Mouse (Mus musculus): Measurements from ENCODE around the gene Zdhhc18. TPM values are rescaled to one million over a fixed set of nuclear protein-coding genes. Genes with fewer than 3 reads are reported as not detected.

Gene Zdhhc18
- total RNA-seq, 1 experiment, result 39.0 TPM

DNA sequence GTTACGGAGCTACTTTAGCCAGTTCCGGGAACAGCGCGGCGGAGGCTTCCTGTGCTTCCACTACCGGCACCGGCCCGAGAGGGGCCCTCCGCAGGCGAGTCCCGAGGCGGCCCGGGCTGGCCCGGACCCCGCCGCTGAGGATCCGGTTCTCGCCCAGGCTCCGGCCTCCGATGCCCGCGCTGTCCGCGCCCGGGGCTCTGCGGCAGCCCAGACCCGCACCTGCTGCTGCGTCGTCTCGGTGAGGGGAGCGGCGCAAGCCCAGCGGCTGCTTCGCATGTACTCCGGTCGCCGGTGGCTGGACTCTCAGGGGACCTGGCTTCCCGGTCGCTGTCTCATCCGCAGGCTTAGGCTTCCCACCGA lies 75.1 kb downstream of the Zdhhc18 start:
- in situ Hi-C loops (cut with MboI; ENCODE audit: low sequenced_read_pairs in 2 of 2, unreplicated experiment in 2 of 2), result loop anchor here in 1 of 2 experiments (25.0 kb wide), 1 partner anchor 262 kb away; no protein-coding TSS in a partner anchor
- H3K4me3 ChIP-seq (ENCODE audit: insufficient read depth in 1 of 2, low read depth in 1 of 2, low read length in 2 of 2, poor library complexity in 1 of 2, severe bottlenecking in 1 of 2), result peak overlapping the region; percentile 75 to 85
- DNase-seq (ENCODE audit: low read depth, low spot score), result no peak
- TF ChIP-seq ZNF384 (IDR thresholded peaks at IDR 0.05; ENCODE audit: low read depth, low read length) (no peak), ZC3H11A (IDR thresholded peaks at IDR 0.05; ENCODE audit: borderline replicate concordance, low read depth, low read length) (no peak), CHD2 (IDR thresholded peaks at IDR 0.05; ENCODE audit: low read depth, low read length) (no peak), HCFC1 (IDR thresholded peaks at IDR 0.05; ENCODE audit: borderline replicate concordance, insufficient read depth, low read length) (no peak), MAFK (IDR thresholded peaks at IDR 0.05; ENCODE audit: insufficient read depth, low read depth, low read length) (no peak)
- no peak overlapping the region; the same call in 1 of the 2 replicates for H3K27ac ChIP-seq (ENCODE audit: insufficient read depth, low read depth, low read length, poor library complexity, severe bottlenecking)
- peaks cover 8% of the 10 kb centered on the region for H3K36me3 ChIP-seq (ENCODE audit: control insufficient read depth, insufficient read depth, low read length, poor library complexity, severe bottlenecking)
- no peaks in the 10 kb centered on the region for H3K9me3 ChIP-seq (ENCODE audit: control insufficient read depth, insufficient read depth, low read depth, low read length)
- H3K4me1 ChIP-seq (ENCODE audit: control insufficient read depth in 2 of 2, insufficient read depth in 2 of 2, low read length in 2 of 2, poor library complexity in 1 of 2), result 0 out of 4 replicates have a peak, but pooled peaks cover 0 to 2% of the 10 kb centered on the region in 2 experiments
- peak overlapping the region; percentile 89 for H3K9ac ChIP-seq (ENCODE audit: insufficient read depth, low read depth, low read length, poor library complexity, severe bottlenecking)

DNA sequence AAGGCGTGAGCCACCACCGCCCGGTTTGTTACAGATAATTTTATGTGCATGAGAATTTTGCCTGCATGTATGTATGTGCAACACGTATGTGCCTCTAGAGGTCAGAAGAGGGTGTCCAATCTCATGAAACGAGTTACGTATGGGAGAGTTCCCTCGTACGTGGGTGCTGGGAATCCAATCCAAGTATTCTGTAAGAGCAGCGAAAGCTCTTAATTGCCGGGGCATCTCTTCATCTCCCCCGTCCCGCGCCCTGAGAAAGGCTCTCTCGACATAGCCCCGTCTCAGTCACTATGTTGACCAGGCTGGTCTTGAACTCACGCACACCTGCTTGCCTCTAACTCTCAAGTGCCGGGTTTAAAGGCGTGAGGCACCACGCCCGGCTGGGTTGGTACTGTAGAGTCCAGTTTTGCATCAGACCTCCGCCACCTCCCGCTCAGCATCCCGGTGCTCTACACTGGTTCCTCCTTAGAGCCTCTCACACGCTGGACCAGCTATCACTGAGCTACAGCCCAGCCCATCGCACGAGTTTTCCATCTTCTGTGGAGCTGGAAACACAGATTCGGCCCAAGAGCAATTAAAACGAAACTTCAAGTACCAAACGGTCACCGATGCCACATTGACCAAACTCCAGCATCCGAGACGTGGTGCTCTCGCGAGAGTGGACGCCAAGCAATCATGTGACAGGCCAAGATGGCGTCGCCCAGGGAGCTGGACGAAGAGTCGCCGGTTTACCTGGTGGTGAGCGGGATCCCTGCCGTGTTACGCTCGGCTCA lies 75.7 kb downstream of the Zdhhc18 start, which contains the start of gene Gpatch3:
Gene Gpatch3, plus strand, starts transcription at position 676 of the 773 bp plus-strand sequence.
- peak within 1 kb of the TSS; percentile 89 for H3K9ac ChIP-seq (ENCODE audit: insufficient read depth, low read depth, low read length, poor library complexity, severe bottlenecking)
- in situ Hi-C loops (cut with MboI; ENCODE audit: low sequenced_read_pairs in 2 of 2, unreplicated experiment in 2 of 2), result no loop called here
- H3K9me3 ChIP-seq (ENCODE audit: control insufficient read depth, insufficient read depth, low read depth, low read length), result no peaks in the 10 kb centered on the region
- peaks cover 3% of the 10 kb centered on the region; the same call in 1 of the 2 replicates for H3K36me3 ChIP-seq (ENCODE audit: control insufficient read depth, insufficient read depth, low read length, poor library complexity, severe bottlenecking)
- H3K4me3 ChIP-seq (ENCODE audit: insufficient read depth in 1 of 2, low read depth in 1 of 2, low read length in 2 of 2, poor library complexity in 1 of 2, severe bottlenecking in 1 of 2), result peak within 1 kb of the TSS; percentile 75 to 85
- H3K27ac ChIP-seq (ENCODE audit: insufficient read depth, low read depth, low read length, poor library complexity, severe bottlenecking), result peak within 1 kb of the TSS; percentile 35; the same call in 1 of the 2 replicates
- H3K4me1 ChIP-seq (ENCODE audit: control insufficient read depth in 2 of 2, insufficient read depth in 2 of 2, low read length in 2 of 2, poor library complexity in 1 of 2), result 0 out of 4 replicates have a peak, but pooled peaks cover 0 to 2% of the 10 kb centered on the region in 2 experiments
- TF ChIP-seq MAFK (IDR thresholded peaks at IDR 0.05; ENCODE audit: insufficient read depth, low read depth, low read length), result no peak
- peak; percentile 89 for TF ChIP-seq HCFC1 (IDR thresholded peaks at IDR 0.05; ENCODE audit: borderline replicate concordance, insufficient read depth, low read length)
- peak; percentile 99 for TF ChIP-seq CHD2 (IDR thresholded peaks at IDR 0.05; ENCODE audit: low read depth, low read length)
- peak; percentile 86 for DNase-seq (ENCODE audit: low read depth, low spot score)

DNA sequence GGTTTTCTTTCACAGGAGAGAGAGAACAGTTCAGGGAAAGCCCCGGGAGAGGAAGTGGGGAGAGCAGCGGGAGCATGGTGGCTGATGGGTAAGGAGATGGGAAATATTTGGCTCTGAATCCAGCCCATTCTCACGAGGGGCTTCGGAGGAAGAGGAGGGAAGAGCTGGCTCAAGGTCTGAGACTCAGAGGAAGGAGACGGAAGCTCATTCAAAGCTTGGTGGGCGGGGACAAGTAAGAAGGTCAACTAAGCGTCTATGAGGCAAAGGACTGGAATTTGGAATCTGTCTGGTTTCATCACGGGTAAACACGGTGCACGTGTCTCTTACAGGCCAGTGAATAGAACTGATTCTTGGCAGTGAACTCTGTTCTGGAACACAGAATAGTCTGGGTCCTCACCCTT lies 79.9 kb downstream of the Zdhhc18 start:
- no peak for TF ChIP-seq ZNF384 (IDR thresholded peaks at IDR 0.05; ENCODE audit: low read depth, low read length)
- TF ChIP-seq MAFK (IDR thresholded peaks at IDR 0.05; ENCODE audit: insufficient read depth, low read depth, low read length), result no peak
- no peak for TF ChIP-seq HCFC1 (IDR thresholded peaks at IDR 0.05; ENCODE audit: borderline replicate concordance, insufficient read depth, low read length)
- no peak for TF ChIP-seq ZC3H11A (IDR thresholded peaks at IDR 0.05; ENCODE audit: borderline replicate concordance, low read depth, low read length)
- no peak for TF ChIP-seq CHD2 (IDR thresholded peaks at IDR 0.05; ENCODE audit: low read depth, low read length)
- Histone ChIP-seq H3K27ac (ENCODE audit: insufficient read depth, low read depth, low read length, poor library complexity, severe bottlenecking) (peak overlapping the region; percentile 59; the same call in 1 of the 2 replicates), H3K9me3 (ENCODE audit: control insufficient read depth, insufficient read depth, low read depth, low read length) (no peaks in the 10 kb centered on the region), H3K4me3 (ENCODE audit: insufficient read depth in 1 of 2, low read depth in 1 of 2, low read length in 2 of 2, poor library complexity in 1 of 2, severe bottlenecking in 1 of 2) (peak overlapping the region; percentile 3 to 64; a peak in 3 of 4 replicates), H3K9ac (ENCODE audit: insufficient read depth, low read depth, low read length, poor library complexity, severe bottlenecking) (peak overlapping the region; percentile 61; the same call in 1 of the 2 replicates), H3K36me3 (ENCODE audit: control insufficient read depth, insufficient read depth, low read length, poor library complexity, severe bottlenecking) (no peaks in the 10 kb centered on the region), H3K4me1 (ENCODE audit: control insufficient read depth in 2 of 2, insufficient read depth in 2 of 2, low read length in 2 of 2, poor library complexity in 1 of 2) (no peaks in the 10 kb centered on the region)
- no peak for DNase-seq (ENCODE audit: low read depth, low spot score)
- in situ Hi-C loops (cut with MboI; ENCODE audit: low sequenced_read_pairs in 2 of 2, unreplicated experiment in 2 of 2), result no loop called here

DNA sequence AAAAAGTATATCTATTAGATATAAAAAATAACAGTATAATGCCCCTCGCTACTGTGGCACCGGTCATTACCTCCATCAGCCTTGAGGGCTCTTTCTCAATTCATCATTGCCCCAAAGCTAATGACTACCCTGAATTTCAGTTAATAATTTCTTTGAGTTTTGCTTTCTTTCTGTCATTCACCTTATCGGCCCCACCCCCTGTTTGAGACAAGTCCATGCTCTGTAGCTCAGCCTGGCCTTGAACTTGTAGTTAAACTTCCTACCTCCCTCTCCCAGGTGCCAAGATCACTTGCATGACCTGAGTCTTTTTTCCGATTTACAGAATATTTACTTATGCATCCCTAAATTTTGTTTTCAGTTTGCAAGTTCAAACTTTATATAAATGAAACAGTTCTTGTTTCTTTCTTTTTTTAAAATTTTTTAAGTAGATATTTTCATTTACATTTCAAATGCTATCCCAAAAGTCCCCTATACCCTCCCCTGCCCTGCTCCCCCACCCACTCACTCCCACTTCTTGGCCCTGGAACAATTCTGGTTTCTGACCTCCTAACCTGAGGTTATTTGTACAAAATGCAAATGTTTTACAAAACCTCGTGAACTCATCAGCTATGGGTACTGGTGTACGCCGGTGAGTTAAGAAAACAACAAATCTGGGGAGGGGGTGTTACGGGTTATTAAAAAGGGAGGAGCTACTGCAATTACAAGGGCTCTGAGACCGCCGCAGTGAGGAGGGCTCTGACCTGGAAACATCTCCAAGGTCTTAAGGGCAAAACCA lies 80.5 kb downstream of the Zdhhc18 start:
- TF ChIP-seq MAFK (IDR thresholded peaks at IDR 0.05; ENCODE audit: insufficient read depth, low read depth, low read length) (no peak), CHD2 (IDR thresholded peaks at IDR 0.05; ENCODE audit: low read depth, low read length) (no peak), ZNF384 (IDR thresholded peaks at IDR 0.05; ENCODE audit: low read depth, low read length) (no peak), HCFC1 (IDR thresholded peaks at IDR 0.05; ENCODE audit: borderline replicate concordance, insufficient read depth, low read length) (no peak), ZC3H11A (IDR thresholded peaks at IDR 0.05; ENCODE audit: borderline replicate concordance, low read depth, low read length) (no peak)
- Histone ChIP-seq H3K27ac (ENCODE audit: insufficient read depth, low read depth, low read length, poor library complexity, severe bottlenecking) (peak overlapping the region; percentile 59; the same call in 1 of the 2 replicates), H3K4me1 (ENCODE audit: control insufficient read depth in 2 of 2, insufficient read depth in 2 of 2, low read length in 2 of 2, poor library complexity in 1 of 2) (no peaks in the 10 kb centered on the region), H3K36me3 (ENCODE audit: control insufficient read depth, insufficient read depth, low read length, poor library complexity, severe bottlenecking) (no peaks in the 10 kb centered on the region), H3K9ac (ENCODE audit: insufficient read depth, low read depth, low read length, poor library complexity, severe bottlenecking) (peak overlapping the region; percentile 61; the same call in 1 of the 2 replicates), H3K9me3 (ENCODE audit: control insufficient read depth, insufficient read depth, low read depth, low read length) (no peaks in the 10 kb centered on the region), H3K4me3 (ENCODE audit: insufficient read depth in 1 of 2, low read depth in 1 of 2, low read length in 2 of 2, poor library complexity in 1 of 2, severe bottlenecking in 1 of 2) (peak overlapping the region; percentile 3 to 64; a peak in 3 of 4 replicates)
- in situ Hi-C loops (cut with MboI; ENCODE audit: low sequenced_read_pairs in 2 of 2, unreplicated experiment in 2 of 2), result no loop called here
- DNase-seq (ENCODE audit: low read depth, low spot score), result no peak
